Mouse (Mus musculus): Measurements from ENCODE around the gene Atp8b5.

DNA sequence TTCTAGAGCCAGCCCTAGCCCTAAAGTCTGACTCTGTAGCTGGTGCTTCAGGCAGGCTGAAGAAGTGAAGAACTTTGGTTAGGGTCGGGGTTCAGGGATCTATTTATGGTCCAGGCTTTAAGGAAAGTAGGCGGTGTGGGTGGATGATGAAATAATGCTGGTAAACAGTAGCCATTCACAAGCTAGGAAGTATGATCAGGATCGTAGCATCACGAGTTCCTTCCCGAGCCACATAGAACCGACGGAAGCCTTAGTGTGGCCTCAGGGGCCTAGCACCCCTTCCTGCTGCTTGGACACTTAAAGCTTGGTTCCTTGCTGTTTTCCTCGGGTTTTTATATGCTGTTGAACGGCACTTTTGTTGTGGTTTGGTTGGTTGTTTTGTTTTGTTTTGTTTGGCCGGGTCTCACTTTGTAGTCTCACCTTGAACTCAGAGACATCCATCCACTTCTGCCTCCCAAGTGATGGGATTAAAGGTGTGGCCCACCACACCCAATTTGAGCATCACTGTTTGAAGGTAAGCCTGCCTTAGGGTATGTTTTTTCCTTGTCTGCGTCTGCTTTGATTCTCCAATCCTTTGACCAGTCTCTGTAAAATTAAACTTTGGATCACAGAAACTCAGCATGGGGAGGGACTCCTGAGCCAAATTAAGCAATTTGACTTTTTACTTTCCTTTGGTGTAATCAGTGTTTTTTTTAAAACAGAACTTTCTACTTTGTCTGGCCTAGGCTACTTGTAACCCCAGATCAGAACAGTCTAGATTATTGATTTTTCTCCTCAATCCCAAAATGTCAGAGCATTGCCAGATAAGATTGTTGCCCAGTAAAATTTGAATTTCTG lies 116.5 kb downstream of the Atp8b5 start:
- no peak for TF ChIP-seq EP300 (IDR thresholded peaks at IDR 0.05; ENCODE audit: low read depth)
- no peak for TF ChIP-seq CTCF (IDR thresholded peaks at IDR 0.05; ENCODE audit: low read depth)

All from liver, embryonic 14.5 days (tissue).